Mouse (Mus musculus): ENCODE data around the gene Tmem206. TPM values are rescaled to one million over a fixed set of nuclear protein-coding genes. Genes with fewer than 3 reads are reported as not detected.
A peak's percentile ranks its signal among the peaks of the same experiment; 100 is the strongest.

Tmem206 gene
- polyA plus RNA-seq, 1 experiment = 10.1 TPM

GRCm38 (mm10) chr1:191312513-191312941 is 13.2 kb upstream of the Tmem206 start:
- H3K9me3 ChIP-seq (replicated peaks; ENCODE audit: control insufficient read depth, insufficient read depth, low read length, poor library complexity, severe bottlenecking) = no peaks in the 10 kb centered on the region
- no peaks in the 10 kb centered on the region for H3K4me1 ChIP-seq (ENCODE audit: control insufficient read depth, insufficient read depth, low read length)
- no peaks in the 10 kb centered on the region for H3K36me3 ChIP-seq (ENCODE audit: control insufficient read depth, insufficient read depth, low read length, poor library complexity, severe bottlenecking)
- no peaks in the 10 kb centered on the region for H3K27me3 ChIP-seq (ENCODE audit: control insufficient read depth, insufficient read depth, low read length, poor library complexity, severe bottlenecking)
- no peak overlapping the region for H3K27ac ChIP-seq (ENCODE audit: insufficient read depth, low read length)
- TF ChIP-seq POLR2A (IDR thresholded peaks at IDR 0.05; ENCODE audit: insufficient read depth, low read length) = no peak
- TF ChIP-seq CTCF (IDR thresholded peaks at IDR 0.05; ENCODE audit: low read depth, low read length) = peak; percentile 91
- TF ChIP-seq EP300 (IDR thresholded peaks at IDR 0.05; ENCODE audit: insufficient read depth, low read depth, low read length) = no peak
- H3K4me3 ChIP-seq (ENCODE audit: low read depth, low read length) = peak overlapping the region; percentile 54
- H3K9ac ChIP-seq (ENCODE audit: low read depth, poor library complexity, severe bottlenecking) = peak overlapping the region; percentile 4; the same call in 1 of the 2 replicates

- Histone ChIP-seq H3K9ac (ENCODE audit: low read depth, poor library complexity, severe bottlenecking) (no peak overlapping the region), H3K4me1 (ENCODE audit: control insufficient read depth, insufficient read depth, low read length) (no peaks in the 10 kb centered on the region), H3K9me3 (replicated peaks; ENCODE audit: control insufficient read depth, insufficient read depth, low read length, poor library complexity, severe bottlenecking) (no peaks in the 10 kb centered on the region), H3K27ac (ENCODE audit: insufficient read depth, low read length) (no peak overlapping the region), H3K27me3 (ENCODE audit: control insufficient read depth, insufficient read depth, low read length, poor library complexity, severe bottlenecking) (no peaks in the 10 kb centered on the region), H3K36me3 (ENCODE audit: control insufficient read depth, insufficient read depth, low read length, poor library complexity, severe bottlenecking) (no peaks in the 10 kb centered on the region), H3K4me3 (ENCODE audit: low read depth, low read length) (no peak overlapping the region)
- TF ChIP-seq POLR2A (IDR thresholded peaks at IDR 0.05; ENCODE audit: insufficient read depth, low read length) = no peak
- no peak for TF ChIP-seq EP300 (IDR thresholded peaks at IDR 0.05; ENCODE audit: insufficient read depth, low read depth, low read length)
- no peak for TF ChIP-seq CTCF (IDR thresholded peaks at IDR 0.05; ENCODE audit: low read depth, low read length)
These were observed 12.6 kb upstream of the Tmem206 start for GRCm38 (mm10) chr1:191313158-191313557.

- no peak for TF ChIP-seq POLR2A (IDR thresholded peaks at IDR 0.05; ENCODE audit: insufficient read depth, low read length)
- TF ChIP-seq CTCF (IDR thresholded peaks at IDR 0.05; ENCODE audit: low read depth, low read length) = no peak
- TF ChIP-seq EP300 (IDR thresholded peaks at IDR 0.05; ENCODE audit: insufficient read depth, low read depth, low read length) = no peak
- Histone ChIP-seq H3K27me3 (ENCODE audit: control insufficient read depth, insufficient read depth, low read length, poor library complexity, severe bottlenecking) (no peaks in the 10 kb centered on the region), H3K4me1 (ENCODE audit: control insufficient read depth, insufficient read depth, low read length) (no peaks in the 10 kb centered on the region), H3K9ac (ENCODE audit: low read depth, poor library complexity, severe bottlenecking) (no peak overlapping the region), H3K36me3 (ENCODE audit: control insufficient read depth, insufficient read depth, low read length, poor library complexity, severe bottlenecking) (no peaks in the 10 kb centered on the region), H3K4me3 (ENCODE audit: low read depth, low read length) (no peak overlapping the region), H3K27ac (ENCODE audit: insufficient read depth, low read length) (no peak overlapping the region), H3K9me3 (replicated peaks; ENCODE audit: control insufficient read depth, insufficient read depth, low read length, poor library complexity, severe bottlenecking) (no peaks in the 10 kb centered on the region)
These were observed 11.8 kb upstream of the Tmem206 start for GRCm38 (mm10) chr1:191313926-191314325.

GRCm38 (mm10) chr1:191316818-191317217 is 8.9 kb upstream of the Tmem206 start:
- Histone ChIP-seq H3K9ac (ENCODE audit: low read depth, poor library complexity, severe bottlenecking) (no peak overlapping the region), H3K36me3 (ENCODE audit: control insufficient read depth, insufficient read depth, low read length, poor library complexity, severe bottlenecking) (no peaks in the 10 kb centered on the region), H3K9me3 (replicated peaks; ENCODE audit: control insufficient read depth, insufficient read depth, low read length, poor library complexity, severe bottlenecking) (no peaks in the 10 kb centered on the region), H3K27me3 (ENCODE audit: control insufficient read depth, insufficient read depth, low read length, poor library complexity, severe bottlenecking) (no peaks in the 10 kb centered on the region), H3K27ac (ENCODE audit: insufficient read depth, low read length) (no peak overlapping the region), H3K4me3 (ENCODE audit: low read depth, low read length) (no peak overlapping the region), H3K4me1 (ENCODE audit: control insufficient read depth, insufficient read depth, low read length) (no peaks in the 10 kb centered on the region)
- TF ChIP-seq EP300 (IDR thresholded peaks at IDR 0.05; ENCODE audit: insufficient read depth, low read depth, low read length) = no peak
- no peak for TF ChIP-seq CTCF (IDR thresholded peaks at IDR 0.05; ENCODE audit: low read depth, low read length)
- no peak for TF ChIP-seq POLR2A (IDR thresholded peaks at IDR 0.05; ENCODE audit: insufficient read depth, low read length)

GRCm38 (mm10) chr1:191317591-191318196 is 8.0 kb upstream of the Tmem206 start, which contains the start of gene Nenf:
Nenf (minus strand) TSS chr1:191318194.
- no peaks in the 10 kb centered on the region for H3K9me3 ChIP-seq (replicated peaks; ENCODE audit: control insufficient read depth, insufficient read depth, low read length, poor library complexity, severe bottlenecking)
- H3K27me3 ChIP-seq (ENCODE audit: control insufficient read depth, insufficient read depth, low read length, poor library complexity, severe bottlenecking) = no peaks in the 10 kb centered on the region
- TF ChIP-seq POLR2A (IDR thresholded peaks at IDR 0.05; ENCODE audit: insufficient read depth, low read length) (no peak), EP300 (IDR thresholded peaks at IDR 0.05; ENCODE audit: insufficient read depth, low read depth, low read length) (no peak), CTCF (IDR thresholded peaks at IDR 0.05; ENCODE audit: low read depth, low read length) (no peak)
- H3K4me1 ChIP-seq (ENCODE audit: control insufficient read depth, insufficient read depth, low read length) = no peaks in the 10 kb centered on the region
- H3K4me3 ChIP-seq (ENCODE audit: low read depth, low read length) = peak within 1 kb of the TSS; percentile 79
- H3K9ac ChIP-seq (ENCODE audit: low read depth, poor library complexity, severe bottlenecking) = peak within 1 kb of the TSS; percentile 90
- no peak within 1 kb of the TSS for H3K27ac ChIP-seq (ENCODE audit: insufficient read depth, low read length)
- no peaks in the 10 kb centered on the region for H3K36me3 ChIP-seq (ENCODE audit: control insufficient read depth, insufficient read depth, low read length, poor library complexity, severe bottlenecking)

GRCm38 (mm10) chr1:191318686-191319085 is 7.0 kb upstream of the Tmem206 start:
- Histone ChIP-seq H3K36me3 (ENCODE audit: control insufficient read depth, insufficient read depth, low read length, poor library complexity, severe bottlenecking) (no peaks in the 10 kb centered on the region), H3K9ac (ENCODE audit: low read depth, poor library complexity, severe bottlenecking) (no peak overlapping the region), H3K4me1 (ENCODE audit: control insufficient read depth, insufficient read depth, low read length) (no peaks in the 10 kb centered on the region), H3K27me3 (ENCODE audit: control insufficient read depth, insufficient read depth, low read length, poor library complexity, severe bottlenecking) (no peaks in the 10 kb centered on the region), H3K9me3 (replicated peaks; ENCODE audit: control insufficient read depth, insufficient read depth, low read length, poor library complexity, severe bottlenecking) (no peaks in the 10 kb centered on the region), H3K4me3 (ENCODE audit: low read depth, low read length) (no peak overlapping the region), H3K27ac (ENCODE audit: insufficient read depth, low read length) (no peak overlapping the region)
- no peak for TF ChIP-seq CTCF (IDR thresholded peaks at IDR 0.05; ENCODE audit: low read depth, low read length)
- TF ChIP-seq EP300 (IDR thresholded peaks at IDR 0.05; ENCODE audit: insufficient read depth, low read depth, low read length) = no peak
- no peak for TF ChIP-seq POLR2A (IDR thresholded peaks at IDR 0.05; ENCODE audit: insufficient read depth, low read length)

Data from ES-Bruce4 (cell line).